Mouse (Mus musculus): ENCODE results near the gene Actr10. TPM values are rescaled to one million over a fixed set of nuclear protein-coding genes. Genes with fewer than 3 reads are reported as not detected.

Actr10 gene
- total RNA-seq (2021): 100 to 1,000 TPM; 149 to 160 TPM
- long read RNA-seq, full-length matches to known transcripts: 21 of 23 reads
- long read RNA-seq, partial matches to known transcripts: 1 of 23 reads
- long read RNA-seq, other reads (novel, unspliced or antisense): 1 of 23 reads

DNA sequence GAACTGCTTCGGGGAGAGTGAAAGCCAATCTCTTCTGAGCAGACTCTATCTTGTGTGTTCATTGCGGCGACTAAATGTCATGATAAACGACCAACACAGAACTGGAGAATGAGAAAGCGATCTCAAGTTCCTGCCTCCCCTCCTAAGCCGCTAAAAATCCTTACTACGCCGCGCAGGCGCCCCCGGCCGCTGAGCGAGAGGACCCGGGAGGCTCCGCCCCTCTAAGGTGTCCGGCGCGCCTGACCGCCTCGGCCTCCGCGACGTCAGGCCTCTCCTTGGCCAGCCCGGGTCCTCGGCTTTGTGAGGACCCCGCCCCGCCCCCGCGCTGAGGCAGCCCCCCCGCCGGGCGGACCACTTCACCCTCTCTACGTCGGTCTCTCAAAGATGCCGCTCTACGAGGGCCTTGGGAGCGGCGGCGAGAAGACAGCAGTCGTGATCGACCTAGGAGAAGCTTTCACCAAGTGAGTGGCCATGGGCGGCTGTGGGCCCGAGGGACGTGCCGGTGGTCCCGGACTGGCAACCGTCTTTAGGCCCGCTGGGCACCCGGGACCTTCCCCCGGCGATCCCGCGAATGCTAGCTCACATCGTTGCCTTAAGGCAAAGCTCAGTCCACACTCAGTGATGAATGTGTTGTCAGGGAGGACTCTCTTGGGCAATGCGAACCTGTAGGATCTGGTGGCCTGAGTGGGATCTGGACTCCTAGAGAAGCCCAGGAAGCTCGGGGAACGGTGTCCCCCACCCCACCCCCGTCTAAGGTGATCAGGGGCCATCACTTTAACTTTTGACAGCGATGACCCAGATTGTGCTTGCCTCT lies at the start of gene Actr10:
Actr10 (plus strand) TSS at position 287 of the 814 bp plus-strand sequence.
- peak; percentile 90 to 92 for DNase-seq (ENCODE audit: low spot score in 2 of 2)

DNA sequence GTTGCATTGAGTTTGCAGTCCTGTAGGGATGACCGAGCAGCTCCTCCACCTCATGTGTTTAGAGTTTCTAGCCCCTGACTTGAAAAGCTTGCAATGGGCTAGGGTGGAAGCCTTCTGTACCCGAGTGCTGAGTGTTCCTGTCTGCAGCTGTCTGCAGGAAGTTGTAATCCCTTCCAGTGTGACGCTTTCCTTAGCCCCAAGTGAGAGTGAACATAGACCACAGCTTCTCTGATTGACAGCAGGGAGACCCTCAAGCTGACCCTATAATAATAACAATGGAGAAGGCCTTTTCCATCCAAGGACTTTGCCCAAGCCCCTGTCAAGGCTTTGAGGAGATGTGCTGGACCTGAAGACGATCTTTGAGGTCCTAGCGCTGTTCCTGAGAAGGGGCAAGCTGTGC lies 47.3 kb upstream of the Actr10 start:
- DNase-seq (ENCODE audit: low spot score in 2 of 2): no peak

DNA sequence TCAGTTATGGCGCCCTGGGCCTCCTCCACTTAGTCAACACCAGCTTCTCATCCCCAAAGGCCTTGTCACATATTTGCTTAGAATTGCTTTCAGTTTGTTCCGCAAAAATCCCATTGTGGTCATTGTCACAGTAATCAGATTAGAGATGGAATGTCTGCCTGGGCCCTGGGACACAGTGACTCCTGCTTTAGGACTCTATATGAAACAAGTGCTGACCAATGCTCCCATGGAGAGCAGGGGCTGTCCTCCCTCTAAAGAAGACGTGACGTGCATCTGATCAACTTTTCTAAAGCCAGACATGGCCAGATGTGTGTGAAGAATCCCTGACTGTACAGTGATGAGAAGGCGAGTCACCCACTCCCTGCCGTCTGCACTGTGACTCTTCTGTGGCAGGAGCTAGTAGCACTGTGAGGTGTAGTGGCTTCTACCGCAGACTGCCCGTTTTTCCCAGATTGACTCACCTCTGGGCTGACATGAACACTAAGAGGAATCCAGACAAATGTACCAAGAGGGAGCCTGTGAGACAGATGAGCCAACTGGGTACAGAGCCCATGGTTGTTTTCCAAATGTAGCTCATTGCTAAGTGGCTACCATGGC lies 46.7 kb upstream of the Actr10 start:
- DNase-seq (ENCODE audit: low spot score in 2 of 2): no peak

DNA sequence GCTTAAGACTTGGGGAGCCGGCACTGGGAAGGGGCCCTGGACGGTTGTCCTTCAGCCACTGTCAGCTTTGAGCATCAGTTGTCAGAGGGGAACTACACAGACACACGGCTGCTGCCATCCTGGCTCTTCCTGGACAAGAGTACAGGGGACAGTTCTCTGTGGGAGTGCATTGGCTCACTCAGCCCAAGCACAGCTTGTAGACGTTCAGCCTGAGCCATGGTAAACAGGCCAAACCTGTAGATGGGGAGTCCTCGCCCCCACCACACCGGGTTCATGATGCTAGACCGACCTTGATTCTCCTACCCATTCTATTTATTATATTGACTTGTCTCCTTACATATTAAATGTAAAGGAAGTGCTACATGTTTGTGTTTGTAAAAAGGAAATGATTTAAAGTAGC lies 42.4 kb upstream of the Actr10 start:
- DNase-seq (ENCODE audit: low spot score in 2 of 2): no peak

DNA sequence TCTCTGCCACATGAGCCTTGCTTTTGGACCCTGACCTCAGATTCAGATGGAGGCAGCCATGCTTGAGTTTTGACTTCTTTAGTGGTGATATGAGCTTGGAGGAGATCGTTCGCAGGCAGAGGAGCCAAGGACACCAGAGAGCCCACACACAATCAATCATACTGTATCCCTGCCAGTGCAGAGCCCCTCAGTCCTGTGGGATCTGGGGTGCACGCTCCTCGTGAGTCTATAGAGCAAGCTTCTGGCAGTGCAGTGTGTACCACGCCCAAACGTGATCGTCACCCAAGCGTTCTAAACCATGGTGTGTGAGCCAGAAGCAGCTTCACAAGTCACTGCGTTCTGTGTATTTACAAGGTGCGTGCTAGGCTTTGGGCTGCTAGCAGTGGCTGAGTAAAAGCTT lies 41.6 kb upstream of the Actr10 start:
- no peak for DNase-seq (ENCODE audit: low spot score in 2 of 2)

DNA sequence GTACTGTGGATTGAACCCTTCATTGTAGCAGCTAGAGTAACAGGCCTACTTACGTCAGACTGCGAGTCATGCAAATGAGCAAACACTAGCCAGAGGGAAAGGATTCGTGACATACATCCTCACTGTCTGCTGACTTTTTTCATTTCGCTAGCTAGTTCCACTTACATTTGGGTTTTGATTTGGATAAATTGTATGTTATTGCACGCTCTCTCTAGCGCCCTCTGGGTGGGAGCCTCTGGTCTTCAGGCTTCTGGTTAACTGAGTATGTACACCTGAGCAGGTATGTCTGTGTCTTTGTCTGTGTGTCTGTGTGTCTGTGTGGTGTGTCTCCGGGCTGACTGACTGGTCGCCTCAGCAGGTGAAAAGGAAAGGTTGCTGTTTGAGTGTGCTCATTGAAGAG lies 40.2 kb upstream of the Actr10 start:
- no peak for DNase-seq (ENCODE audit: low spot score in 2 of 2)

DNA sequence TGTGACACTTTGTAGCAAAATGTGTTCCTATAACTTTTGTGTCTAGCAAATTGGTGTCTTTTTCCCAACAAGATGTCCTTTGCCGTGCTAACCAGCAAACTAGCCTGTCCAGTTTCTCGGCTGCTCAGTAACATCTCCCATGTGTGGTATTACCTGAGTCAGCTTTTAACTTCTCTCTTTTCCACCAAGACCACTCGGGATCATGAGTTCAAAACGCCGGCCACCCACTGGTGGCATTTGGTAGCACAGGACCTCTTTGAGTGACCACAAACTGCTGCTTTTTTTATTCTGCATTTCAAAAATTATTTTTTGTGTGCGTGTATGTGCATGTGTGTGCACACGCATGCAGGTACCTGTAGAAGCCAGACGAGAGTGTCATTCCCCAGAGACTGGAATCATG lies 39.2 kb upstream of the Actr10 start:
- no peak for DNase-seq (ENCODE audit: low spot score in 2 of 2)

DNA sequence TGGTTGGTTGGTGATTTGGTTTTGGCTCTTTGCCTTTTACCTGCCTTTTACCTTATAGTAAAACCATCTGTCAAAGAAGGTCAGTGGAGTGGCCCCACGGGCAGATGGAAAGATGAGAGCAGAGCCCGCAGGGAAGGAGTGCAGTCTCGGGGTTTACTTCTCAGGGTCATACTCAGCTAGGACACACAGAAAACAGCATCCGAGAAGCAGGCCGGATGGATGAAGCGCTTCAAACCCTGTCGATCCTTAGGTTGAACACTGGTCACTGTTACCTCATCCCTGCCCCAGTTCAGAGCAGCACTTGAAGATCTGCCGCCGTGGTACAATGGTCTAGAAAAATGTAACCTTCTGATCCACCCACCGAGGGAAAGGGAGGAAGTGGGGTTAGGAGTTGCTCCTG lies 33.2 kb upstream of the Actr10 start:
- DNase-seq (ENCODE audit: low spot score in 2 of 2): no peak

DNA sequence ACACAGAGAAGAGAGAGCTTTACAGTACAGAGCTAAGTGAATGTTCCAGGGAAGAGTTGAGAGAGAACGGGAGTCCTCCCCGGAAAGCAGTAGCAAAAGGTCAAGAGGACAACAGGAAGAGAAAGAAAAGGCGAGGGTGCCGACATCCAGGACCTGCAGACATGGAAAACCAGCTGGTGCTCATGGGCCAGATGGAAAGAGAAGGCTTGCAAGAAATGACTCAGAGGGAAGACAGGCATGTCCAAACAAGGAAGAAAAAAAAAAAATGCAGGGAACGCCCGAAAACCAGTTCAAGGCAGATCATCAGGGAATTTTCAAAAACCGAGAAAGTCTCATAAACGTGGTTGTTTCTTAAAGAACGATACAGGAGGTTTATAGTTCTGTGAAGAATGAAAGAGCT lies 30.8 kb upstream of the Actr10 start:
- peak in 1 of 2 experiments; percentile 40 for DNase-seq (ENCODE audit: low spot score in 2 of 2)

DNA sequence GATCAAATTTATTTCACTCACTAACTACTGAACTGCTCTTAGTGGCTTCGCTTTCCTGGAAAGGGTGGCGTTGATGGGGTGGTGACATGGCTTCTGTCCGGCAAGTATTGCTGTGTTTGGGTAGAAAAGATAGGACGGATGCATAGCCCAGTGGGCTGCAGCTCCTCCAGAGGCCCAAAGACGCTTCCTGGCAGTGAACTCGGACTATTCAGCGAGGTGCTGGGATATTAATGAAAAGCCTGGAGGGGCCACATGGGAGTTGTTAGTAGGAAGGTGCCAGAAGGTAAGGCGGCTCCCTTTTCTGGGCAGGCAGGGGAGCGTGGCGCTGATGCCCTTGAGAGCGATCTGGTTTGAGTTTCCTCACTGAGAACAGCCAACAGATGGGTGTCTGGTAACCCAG lies 30.0 kb upstream of the Actr10 start:
- no peak for DNase-seq (ENCODE audit: low spot score in 2 of 2)

DNA sequence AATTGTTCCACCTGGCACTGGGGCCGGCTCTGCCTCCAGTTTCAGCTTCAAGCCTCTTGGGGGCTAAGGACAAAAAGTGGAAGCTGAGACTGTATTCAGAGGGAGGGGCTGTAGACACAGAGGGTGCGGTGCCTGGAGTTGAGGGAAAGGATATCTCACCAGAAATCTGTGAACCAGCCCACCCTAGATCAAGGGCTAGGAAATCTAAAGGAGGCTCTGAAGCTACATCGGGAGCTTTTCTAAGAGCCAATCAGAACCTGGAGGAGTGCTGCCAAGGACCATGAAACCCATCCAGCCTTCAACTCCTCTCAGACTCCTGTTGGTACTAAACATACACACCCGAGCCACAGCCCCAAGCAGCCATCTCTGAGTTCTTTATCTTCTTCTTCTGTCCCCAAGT lies 29.6 kb upstream of the Actr10 start:
- DNase-seq (ENCODE audit: low spot score in 2 of 2): no peak

DNA sequence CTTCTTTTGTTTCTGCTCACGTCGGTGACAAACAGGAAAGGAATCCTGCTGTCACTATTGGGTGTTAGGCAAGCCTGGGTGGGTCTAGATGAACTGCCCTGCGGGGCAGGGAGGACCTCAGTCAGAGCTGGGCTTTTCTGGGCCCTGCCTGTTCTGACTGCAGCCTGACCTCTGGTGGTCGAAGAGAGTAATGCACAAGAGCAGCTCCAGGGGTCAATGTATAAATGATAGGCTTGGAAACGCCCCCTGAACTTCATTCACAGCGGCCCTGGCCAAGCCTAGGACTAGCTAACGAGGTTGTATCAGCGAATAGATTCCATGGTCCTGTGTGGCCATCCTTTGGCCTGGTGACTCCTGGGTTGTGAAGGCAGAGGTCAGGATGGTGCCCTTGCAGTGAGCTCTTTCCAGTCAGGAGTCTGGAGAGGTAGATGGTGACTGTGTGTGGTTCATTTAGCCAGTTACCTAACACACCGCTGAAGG lies 27.4 kb upstream of the Actr10 start:
- peak; percentile 48 to 82 for DNase-seq (ENCODE audit: low spot score in 2 of 2)

DNA sequence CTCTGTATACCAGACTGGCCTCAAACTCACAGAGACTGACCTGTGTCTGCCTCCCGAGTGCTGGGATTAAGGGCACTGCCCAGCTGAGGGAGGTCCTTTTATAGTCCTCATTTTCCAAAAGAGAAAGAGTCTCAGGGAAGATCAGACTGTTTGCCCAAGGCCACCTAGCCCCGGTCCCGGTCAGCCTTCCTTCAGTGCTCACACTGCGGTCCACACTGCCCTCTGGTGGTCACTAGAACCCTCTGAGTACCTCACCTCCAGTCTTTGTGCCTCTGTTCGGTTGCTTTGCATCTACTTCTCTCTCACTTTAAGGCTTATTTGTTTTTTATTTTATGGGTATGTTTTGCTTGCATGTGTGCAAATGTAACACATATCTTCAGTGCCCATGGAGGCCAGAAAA lies 26.6 kb upstream of the Actr10 start:
- peak; percentile 39 to 80 for DNase-seq (ENCODE audit: low spot score in 2 of 2)

DNA sequence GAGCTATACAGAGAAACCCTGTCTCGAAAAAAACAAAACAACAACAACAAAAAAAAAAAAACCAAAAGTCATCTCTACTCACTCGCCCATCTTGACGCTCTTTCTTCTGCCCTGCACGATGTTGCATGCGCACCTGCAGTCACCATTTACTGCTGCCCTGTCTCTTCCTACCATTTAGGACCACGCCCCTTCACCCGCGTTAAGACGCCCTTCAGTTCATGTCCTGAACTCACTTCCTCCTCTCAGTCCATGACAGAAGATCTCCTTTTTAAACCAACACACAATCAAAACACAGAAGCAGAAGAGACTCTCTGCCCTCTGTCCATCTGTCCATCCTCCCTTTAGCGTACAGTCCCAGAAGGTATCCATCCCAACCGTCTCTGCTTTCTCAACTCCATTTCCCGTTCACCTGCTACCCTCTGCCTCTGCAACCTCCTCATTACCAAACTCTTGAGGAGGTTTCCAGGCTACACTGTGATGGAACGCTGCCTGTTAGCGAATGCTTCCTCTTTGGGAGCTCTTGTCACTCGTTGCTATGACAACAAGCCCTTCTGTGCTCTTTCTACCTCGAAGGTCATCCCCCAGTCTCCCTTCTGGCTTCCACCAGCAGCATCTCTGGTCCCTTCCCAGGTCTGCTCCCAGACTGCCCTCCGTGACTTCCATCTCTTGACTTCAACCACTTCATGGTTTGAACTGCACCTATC lies 25.8 kb upstream of the Actr10 start:
- DNase-seq (ENCODE audit: low spot score in 2 of 2): no peak

DNA sequence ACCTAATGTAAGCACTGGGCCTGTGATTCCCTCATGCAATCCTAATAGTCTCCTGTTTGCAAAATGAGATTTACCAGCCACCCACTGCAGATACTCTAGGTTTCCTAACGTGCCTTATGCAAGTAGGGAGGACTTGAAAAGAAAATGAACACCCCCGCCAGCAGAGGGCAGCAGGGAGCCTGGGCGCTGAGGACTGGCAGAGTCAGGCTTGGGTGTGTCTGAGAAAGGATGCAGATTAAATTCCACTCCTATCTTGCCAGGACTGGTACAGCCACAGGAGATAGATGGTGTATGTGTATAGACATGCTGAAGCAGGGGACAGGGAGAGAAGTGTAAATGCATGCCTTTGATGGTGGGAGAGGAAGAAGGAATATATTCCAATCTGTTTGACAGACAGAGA lies 24.2 kb upstream of the Actr10 start:
- DNase-seq (ENCODE audit: low spot score in 2 of 2): peak; percentile 51 to 66

DNA sequence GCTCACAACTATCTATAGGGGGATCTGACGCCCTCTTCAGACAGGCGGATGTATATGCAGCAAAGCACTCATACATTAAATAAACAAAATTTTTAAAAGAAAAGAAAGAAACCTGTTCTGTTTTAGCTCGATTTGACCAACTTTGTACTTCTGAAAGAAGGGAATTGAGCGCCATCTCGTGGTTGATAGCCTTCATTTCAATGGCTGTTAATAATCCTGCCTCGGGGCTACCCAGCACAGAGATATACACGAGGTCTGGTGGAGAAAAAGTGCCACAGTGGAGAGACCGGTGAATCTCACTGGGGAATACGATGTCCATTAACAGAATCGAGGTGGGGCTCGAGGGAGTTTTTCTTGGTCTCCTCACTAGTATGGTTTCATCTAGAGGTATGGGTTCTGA lies 23.3 kb upstream of the Actr10 start:
- DNase-seq (ENCODE audit: low spot score in 2 of 2): peak in 1 of 2 experiments; percentile 59

DNA sequence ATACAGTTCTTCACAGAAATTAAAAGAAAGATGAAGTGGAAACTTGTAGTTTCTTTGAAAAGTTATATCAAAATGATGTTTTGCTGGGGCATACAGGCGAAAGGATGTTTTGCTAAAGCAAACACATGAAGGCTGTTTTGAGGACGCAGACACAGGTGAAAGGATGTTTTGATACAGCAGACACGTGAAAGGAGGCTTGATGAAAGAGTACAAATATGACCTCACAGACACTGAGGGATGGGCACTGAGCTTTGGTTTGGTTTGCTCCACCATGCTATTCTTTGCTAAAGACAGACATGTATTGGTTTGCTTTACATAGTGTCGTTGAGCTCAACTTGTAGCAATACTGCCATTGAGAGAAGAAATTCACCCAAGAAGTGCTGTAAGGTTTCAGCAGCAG lies 7.9 kb upstream of the Actr10 start:
- no peak for DNase-seq (ENCODE audit: low spot score in 2 of 2)

DNA sequence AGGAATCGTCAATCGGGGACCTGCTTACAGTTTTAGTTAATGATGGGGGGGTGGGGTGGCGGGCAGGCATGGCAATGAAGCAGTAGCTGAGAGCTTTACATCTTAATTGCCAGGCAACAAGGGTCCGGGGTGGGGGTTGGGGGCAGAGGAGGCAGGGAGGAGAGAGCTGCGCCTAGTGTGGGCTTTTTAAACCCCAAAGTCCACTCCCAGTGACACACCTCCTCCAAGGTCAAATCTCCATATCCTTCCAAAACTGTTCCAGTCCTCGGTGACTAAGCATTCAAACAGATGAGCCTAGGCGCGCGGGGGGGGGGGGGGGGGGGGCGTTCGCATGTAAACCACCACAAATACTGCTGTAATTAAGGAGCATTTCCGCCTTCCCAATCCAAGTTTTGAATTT lies 507 bp upstream of the Actr10 start:
- no peak for DNase-seq (ENCODE audit: low spot score in 2 of 2)

DNA sequence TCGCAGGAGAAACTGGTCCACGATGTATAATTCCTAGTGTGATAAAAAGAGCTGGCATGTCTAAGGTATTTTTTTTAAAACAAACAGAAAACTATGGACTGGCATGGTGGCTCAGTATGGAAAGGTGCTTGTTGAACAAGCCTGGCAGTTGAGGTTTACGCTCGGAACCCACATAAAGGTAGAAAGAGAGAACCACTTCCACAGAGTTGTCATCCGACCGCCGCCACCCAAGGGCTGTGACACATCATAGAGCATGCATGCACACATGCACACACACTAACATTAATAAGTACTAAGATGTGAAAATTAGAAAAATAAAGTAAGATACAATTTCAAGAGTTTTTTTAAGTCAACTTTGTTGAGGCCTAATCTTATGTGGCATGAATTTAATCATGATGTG lies 3.1 kb downstream of the Actr10 start:
- no peak for DNase-seq (ENCODE audit: low spot score in 2 of 2)

DNA sequence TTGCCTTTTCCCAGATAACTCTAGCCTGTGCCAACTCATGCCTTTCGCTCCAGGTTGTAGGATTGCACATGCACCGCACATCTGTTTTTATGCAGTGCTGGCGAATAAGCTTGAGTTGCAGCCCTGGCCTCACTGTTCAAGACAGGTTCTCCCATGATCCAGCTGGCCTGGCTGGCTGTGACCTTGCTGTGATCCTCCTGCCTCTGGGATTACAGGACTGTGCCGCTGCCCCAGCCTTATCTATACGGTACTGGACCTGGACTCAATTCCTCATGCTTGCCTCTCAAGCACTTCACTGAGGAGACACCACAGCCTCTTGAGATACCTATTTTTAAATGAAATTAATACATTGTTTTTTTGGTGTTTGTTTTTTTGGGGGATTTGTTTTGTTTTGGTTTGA lies 6.5 kb downstream of the Actr10 start:
- no peak for DNase-seq (ENCODE audit: low spot score in 2 of 2)

DNA sequence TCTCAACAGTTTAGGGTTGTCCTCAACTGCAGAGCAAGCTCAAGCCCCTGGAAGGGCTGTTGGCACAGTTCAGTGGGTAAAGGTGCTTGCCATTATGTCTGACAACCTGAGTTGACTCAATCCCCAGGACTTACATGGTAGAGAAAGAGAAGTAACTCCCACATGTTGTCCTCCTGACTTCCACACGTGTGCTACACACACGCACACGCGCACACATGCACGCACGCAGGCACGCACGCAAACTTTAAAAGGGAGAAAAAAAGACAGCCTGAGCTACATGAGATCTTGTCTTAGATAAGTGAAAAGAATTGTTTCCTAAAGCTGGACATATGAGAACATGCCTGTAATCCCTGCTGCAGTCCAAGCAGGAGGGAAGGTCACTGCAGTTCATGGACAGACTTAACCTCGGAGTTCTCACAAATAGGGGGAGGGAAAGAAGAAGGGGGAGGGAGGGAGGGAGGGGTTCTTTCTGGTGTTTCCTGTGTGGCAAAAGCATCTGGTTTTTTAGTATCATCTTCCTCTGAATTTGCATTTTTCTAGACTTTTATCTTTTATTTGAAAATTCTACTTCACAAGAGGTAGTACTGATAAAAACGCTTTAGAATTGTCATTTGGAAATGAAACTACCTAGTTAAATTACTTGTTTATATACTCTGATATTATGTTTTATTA lies 9.1 kb downstream of the Actr10 start:
- no peak for DNase-seq (ENCODE audit: low spot score in 2 of 2)

Measured in layer of hippocampus, adult 18-20 months (tissue).